Mouse (Mus musculus) small intestine, adult 2 months (tissue): ENCODE results near the gene Kcnh4.

Experiments used
- CTCF ChIP-seq: fragments of 200-500 bp; IDR thresholded peaks from 2 replicates; pipeline ENCODE4 v1.5.1; 2012; ENCODE audit warnings: low read depth, mild to moderate bottlenecking, control low read depth, inconsistent platforms, low read length, moderate library complexity, mixed read lengths; ENCODE audit not compliant: insufficient replicate concordance, insufficient read length; ENCODE audit errors: extremely low read depth
- POLR2A ChIP-seq: fragments of 200-500 bp; IDR thresholded peaks from 2 replicates; pipeline ENCODE4 v1.6.1; 2012; ENCODE audit warnings: low read depth, mild to moderate bottlenecking, control low read depth, inconsistent platforms, low read length, moderate library complexity

DNA sequence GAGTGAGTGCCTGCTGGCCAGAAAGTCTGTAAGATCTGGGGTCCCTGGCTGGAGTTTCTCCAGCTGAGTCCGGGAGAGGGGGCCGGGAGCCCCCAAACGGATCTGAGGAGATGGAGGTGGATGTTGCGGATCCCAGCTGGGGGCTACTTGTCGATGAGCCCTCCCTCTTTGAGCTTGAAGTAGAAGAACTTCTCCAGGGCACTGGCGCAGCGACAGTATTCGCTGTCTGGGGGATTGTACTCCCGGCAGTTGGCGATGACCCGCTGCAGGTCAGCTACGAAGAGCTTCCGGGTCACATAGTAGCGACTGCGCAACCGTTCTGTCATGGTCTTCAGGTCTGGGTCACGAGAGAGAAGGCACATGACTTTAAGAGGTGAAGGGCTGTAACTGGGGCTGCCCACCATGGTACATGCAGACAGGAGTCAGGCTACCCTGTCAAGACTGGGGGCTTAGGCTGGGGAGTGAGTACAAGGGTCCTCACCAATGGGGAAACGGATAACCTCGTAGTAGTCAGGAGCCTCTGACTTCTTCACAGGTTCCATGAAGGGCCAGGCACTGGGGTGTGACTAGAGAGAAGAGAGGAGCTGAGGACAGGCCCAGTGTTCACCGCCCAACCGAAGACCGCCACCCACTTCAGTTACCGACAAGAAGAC is 54.5 kb downstream of the Kcnh4 start:
- no peak for TF ChIP-seq CTCF
- TF ChIP-seq POLR2A: no peak
